Mouse (Mus musculus): ENCODE data around the gene Cc2d2b. TPM values are rescaled to one million over a fixed set of nuclear protein-coding genes. Genes with fewer than 3 reads are reported as not detected.

Cc2d2b gene
- total and polyA plus RNA-seq, 3 experiments, result not detected

DNA sequence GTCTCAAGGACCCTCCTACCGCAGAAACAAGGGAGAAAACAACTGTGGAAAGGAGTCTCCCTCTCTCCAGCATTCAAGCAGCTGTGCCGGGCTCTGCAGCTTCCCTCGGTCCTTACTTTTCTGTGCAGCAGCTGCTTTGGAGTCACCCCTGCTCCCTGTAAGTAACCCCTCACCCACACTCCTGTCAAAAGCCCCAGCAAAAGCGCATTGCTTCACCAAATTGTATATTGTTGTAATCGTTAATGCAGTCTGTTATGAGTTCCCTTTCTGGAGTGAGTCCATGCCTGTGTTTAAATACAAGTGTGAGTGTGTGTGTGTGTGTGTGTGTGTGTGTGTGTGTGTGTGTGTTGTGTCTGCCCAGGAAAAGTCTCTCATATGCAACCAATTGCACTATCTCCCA is 119.7 kb downstream of the Cc2d2b start:
- Histone ChIP-seq H3K4me3 (replicated peaks in 1 of 3; ENCODE audit: low read depth in 2 of 3, low read length in 2 of 3, poor library complexity in 1 of 3) (no peak overlapping the region), H3K27me3 (replicated peaks) (no peaks in the 10 kb centered on the region), H3K4me1 (ENCODE audit: control insufficient read depth in 1 of 2, insufficient read depth in 2 of 2) (peaks cover 5 to 8% of the 10 kb centered on the region in 2 experiments; a peak in 3 of 4 replicates), H3K9ac (ENCODE audit: insufficient read depth, low read depth) (no peak overlapping the region), H3K4me2 (ENCODE audit: insufficient read depth, low read depth, poor library complexity, severe bottlenecking) (no peak overlapping the region), H3K9me3 (replicated peaks; ENCODE audit: low read length) (peaks cover 2% of the 10 kb centered on the region), H3K27ac (ENCODE audit: insufficient read depth, low read depth) (no peak overlapping the region), H3K79me2 (replicated peaks; ENCODE audit: control insufficient read depth, extremely low read depth, insufficient read depth, poor library complexity, severe bottlenecking) (no peaks in the 10 kb centered on the region), H3K36me3 (replicated peaks in 1 of 2; ENCODE audit: control insufficient read depth in 1 of 2, insufficient read depth in 1 of 2, low read length in 1 of 2) (no peaks in the 10 kb centered on the region)
- DNase-seq (ENCODE audit: extremely low read depth), result no peak
- dilution Hi-C loops (cut with MboI; ENCODE audit: extremely low pct_ligation_motif_present, extremely low pct_unique_long_range_greater_than_20kb, low sequenced_read_pairs), result no loop called here
- TF ChIP-seq JUND (conservative IDR thresholded peaks at IDR 0.05; ENCODE audit: low read depth, low read length) (no peak), USF1 (IDR thresholded peaks at IDR 0.05; ENCODE audit: low read depth, low read length) (no peak), ZC3H11A (IDR thresholded peaks at IDR 0.05; ENCODE audit: low read depth, low read length) (no peak), CHD2 (IDR thresholded peaks at IDR 0.05; ENCODE audit: low read length) (no peak), ZNF384 (IDR thresholded peaks at IDR 0.05; ENCODE audit: low read depth, low read length) (no peak), KAT2A (IDR thresholded peaks at IDR 0.05; ENCODE audit: insufficient replicate concordance, low read length) (no peak), USF2 (conservative IDR thresholded peaks at IDR 0.05; ENCODE audit: low read depth, low read length) (no peak), ELF1 (IDR thresholded peaks at IDR 0.05; ENCODE audit: low read depth, low read length) (no peak), RAD21 (IDR thresholded peaks at IDR 0.05; ENCODE audit: low read depth, low read length) (no peak), SMC3 (IDR thresholded peaks at IDR 0.05; ENCODE audit: low read depth, low read length) (no peak), SIN3A (IDR thresholded peaks at IDR 0.05; ENCODE audit: low read length) (no peak), POLR2AphosphoS2 (IDR thresholded peaks at IDR 0.05; ENCODE audit: low read depth, low read length) (no peak), MEF2A (IDR thresholded peaks at IDR 0.05; ENCODE audit: borderline replicate concordance, low read depth, low read length) (no peak), MAZ (IDR thresholded peaks at IDR 0.05; ENCODE audit: low read depth, low read length) (no peak)
- in situ Hi-C loops (cut with MboI; ENCODE audit: low pct_ligation_motif_present, low pct_unique_long_range_greater_than_20kb, low sequenced_read_pairs), result no loop called here

GRCm38 (mm10) chr19:40869425-40870105 is 121.0 kb downstream of the Cc2d2b start:
- in situ Hi-C loops (cut with MboI; ENCODE audit: low pct_ligation_motif_present, low pct_unique_long_range_greater_than_20kb, low sequenced_read_pairs), result no loop called here
- H3K27me3 ChIP-seq (replicated peaks), result no peaks in the 10 kb centered on the region
- TF ChIP-seq NELFE (IDR thresholded peaks at IDR 0.05; ENCODE audit: low read depth, low read length), result no peak
- TF ChIP-seq MAX (IDR thresholded peaks at IDR 0.05; ENCODE audit: low read length), result no peak
- no peak for TF ChIP-seq POLR2A (IDR thresholded peaks at IDR 0.05; ENCODE audit: low read depth, low read length)
- no peak for TF ChIP-seq KAT2A (IDR thresholded peaks at IDR 0.05; ENCODE audit: insufficient replicate concordance, low read length)
- TF ChIP-seq MXI1 (IDR thresholded peaks at IDR 0.05; ENCODE audit: low read depth, low read length), result no peak

More at GRCm38 (mm10) chr19:40869425-40870105, 121.0 kb downstream of the Cc2d2b start:
- Histone ChIP-seq H3K27ac (ENCODE audit: insufficient read depth, low read depth) (no peak overlapping the region), H3K79me2 (replicated peaks; ENCODE audit: control insufficient read depth, extremely low read depth, insufficient read depth, poor library complexity, severe bottlenecking) (no peaks in the 10 kb centered on the region), H3K36me3 (replicated peaks in 1 of 2; ENCODE audit: control insufficient read depth in 1 of 2, insufficient read depth in 1 of 2, low read length in 1 of 2) (no peaks in the 10 kb centered on the region), H3K4me3 (replicated peaks in 1 of 3; ENCODE audit: low read depth in 2 of 3, low read length in 2 of 3, poor library complexity in 1 of 3) (no peak overlapping the region), H3K4me2 (ENCODE audit: insufficient read depth, low read depth, poor library complexity, severe bottlenecking) (no peak overlapping the region), H3K4me1 (ENCODE audit: control insufficient read depth in 1 of 2, insufficient read depth in 2 of 2) (peaks cover 4 to 8% of the 10 kb centered on the region in 2 experiments; a peak in 3 of 4 replicates), H3K9me3 (replicated peaks; ENCODE audit: low read length) (peaks cover 3% of the 10 kb centered on the region), H3K9ac (ENCODE audit: insufficient read depth, low read depth) (no peak overlapping the region)
- DNase-seq (ENCODE audit: extremely low read depth), result no peak
- dilution Hi-C loops (cut with MboI; ENCODE audit: extremely low pct_ligation_motif_present, extremely low pct_unique_long_range_greater_than_20kb, low sequenced_read_pairs), result no loop called here
